Mouse (Mus musculus): ENCODE data around the gene Vwa3a.

GRCm38 (mm10) chr7:120767369-120767768 lies 28.3 kb downstream of the Vwa3a start:
- TF ChIP-seq CTCF (IDR thresholded peaks at IDR 0.05; ENCODE audit: low read depth, low read length) = no peak
- TF ChIP-seq POLR2A (IDR thresholded peaks at IDR 0.05; ENCODE audit: insufficient read depth, low read length) = no peak

All from ES-Bruce4 (cell line).